Mouse (Mus musculus) left cerebral cortex, adult 2 months (tissue): Measurements from ENCODE around the gene Fam185a. TPM values are rescaled to one million over a fixed set of nuclear protein-coding genes. Genes with fewer than 3 reads are reported as not detected.

Source experiments
- DNase-seq, 2 experiments: peaks; one replicate each; pipeline ENCODE4 v3.0.0; 2021 to 2022; ENCODE audit warnings: low spot score in 2 of 2, mixed read lengths in 1 of 2; ENCODE audit errors: extremely low spot score in 1 of 2
- H3K27ac ChIP-seq: fragments of 200-600 bp; 2 replicates; pipeline ENCODE4 v1.8.1; 2022
- H3K4me3 ChIP-seq: fragments of 200-600 bp; 2 replicates; pipeline ENCODE4 v1.8.1; 2022
- CTCF ChIP-seq: fragments of 200-600 bp; IDR thresholded peaks from 2 replicates; pipeline ENCODE4 v1.8.1; 2022; ENCODE audit warnings: antibody characterized with exemption, mild to moderate bottlenecking, moderate library complexity
- intact Hi-C: fragments of 180-260 bp; cut with DNase I; formaldehyde crosslinking; loops from one replicate; pipeline ENCODE4 v1.15.1; 2025
- total RNA-seq, 2 experiments: library from RNA; stranded (reverse); gene quantifications; 2 replicates each; pipeline ENCODE4 v1.2.3; 2021

Fam185a gene
- total RNA-seq, 2 experiments from 2014 or later = 14.4 to 15.7 TPM

- no peak for DNase-seq
- no peak for TF ChIP-seq CTCF
- intact Hi-C loops = no loop called here
- Histone ChIP-seq H3K27ac (no peak overlapping the region), H3K4me3 (no peak overlapping the region)
Measured at GRCm38 (mm10) chr5:21436471-21436975, 11.8 kb downstream of the Fam185a start.

- TF ChIP-seq CTCF = no peak
- H3K27ac ChIP-seq = no peak overlapping the region
- intact Hi-C loops = no loop called here
Measured at GRCm38 (mm10) chr5:21438428-21438827, 13.7 kb downstream of the Fam185a start.

GRCm38 (mm10) chr5:21439446-21440110 is 14.8 kb downstream of the Fam185a start:
- no peak for TF ChIP-seq CTCF
- Histone ChIP-seq H3K27ac (no peak overlapping the region), H3K4me3 (no peak overlapping the region)
- intact Hi-C loops = no loop called here
- DNase-seq = no peak

More at GRCm38 (mm10) chr5:21438428-21438827, 13.7 kb downstream of the Fam185a start:
- no peak for DNase-seq
- no peak overlapping the region for H3K4me3 ChIP-seq

GRCm38 (mm10) chr5:21440833-21441530 is 16.2 kb downstream of the Fam185a start:
- DNase-seq = no peak
- no peak overlapping the region for H3K4me3 ChIP-seq
- no peak for TF ChIP-seq CTCF
- intact Hi-C loops = no loop called here
- no peak overlapping the region for H3K27ac ChIP-seq

GRCm38 (mm10) chr5:21467387-21467786 is 42.6 kb downstream of the Fam185a start:
- no peak for TF ChIP-seq CTCF
- intact Hi-C loops = no loop called here
- Histone ChIP-seq H3K27ac (no peak overlapping the region), H3K4me3 (no peak overlapping the region)
- DNase-seq = no peak

- TF ChIP-seq CTCF = no peak
- Histone ChIP-seq H3K27ac (no peak overlapping the region), H3K4me3 (no peak overlapping the region)
- intact Hi-C loops = no loop called here
- no peak for DNase-seq
Measured at GRCm38 (mm10) chr5:21468100-21468499, 43.3 kb downstream of the Fam185a start.

- H3K4me3 ChIP-seq = no peak overlapping the region
- DNase-seq = no peak
- intact Hi-C loops = no loop called here
- no peak for TF ChIP-seq CTCF
- no peak overlapping the region for H3K27ac ChIP-seq
Measured at GRCm38 (mm10) chr5:21478428-21478827, 53.7 kb downstream of the Fam185a start.

- TF ChIP-seq CTCF = no peak
- no peak for DNase-seq
- no peak overlapping the region for H3K4me3 ChIP-seq
- H3K27ac ChIP-seq = no peak overlapping the region
- intact Hi-C loops = no loop called here
Measured at GRCm38 (mm10) chr5:21479746-21480145, 55.0 kb downstream of the Fam185a start.

GRCm38 (mm10) chr5:21481521-21481920 is 56.8 kb downstream of the Fam185a start:
- no peak for TF ChIP-seq CTCF
- no peak for DNase-seq
- H3K4me3 ChIP-seq = no peak overlapping the region
- H3K27ac ChIP-seq = no peak overlapping the region
- intact Hi-C loops = no loop called here

GRCm38 (mm10) chr5:21482446-21483222 is 57.9 kb downstream of the Fam185a start:
- Histone ChIP-seq H3K4me3 (no peak overlapping the region), H3K27ac (no peak overlapping the region)
- no peak for TF ChIP-seq CTCF
- intact Hi-C loops = no loop called here
- no peak for DNase-seq

- no peak overlapping the region for H3K4me3 ChIP-seq
- no peak overlapping the region for H3K27ac ChIP-seq
- intact Hi-C loops = no loop called here
- no peak for DNase-seq
- TF ChIP-seq CTCF = no peak
Measured at GRCm38 (mm10) chr5:21483275-21483674, 58.5 kb downstream of the Fam185a start.

- Histone ChIP-seq H3K4me3 (no peak overlapping the region), H3K27ac (no peak overlapping the region)
- no peak for DNase-seq
- no peak for TF ChIP-seq CTCF
- intact Hi-C loops = no loop called here
Measured at GRCm38 (mm10) chr5:21485197-21485829, 60.6 kb downstream of the Fam185a start.
